Mouse (Mus musculus): ENCODE measurements at regions not wholly inside any gene's neighbourhood (a gene's known extent, or its start where the extent isn't known, plus 50 kb on each side); places are given as distances from the start of the nearest gene placed in this dataset.
"Not testable (repeated sequence)": the region's sequence is repeated elsewhere in the genome, so short reads cannot be mapped to it uniquely, and the experiment has no call there.

- ATAC-seq (ENCODE audit: insufficient number of reproducible peaks, low FRiP score, low TSS enrichment): no peak
These were observed 85.4 kb upstream of the Gm12728 start for GRCm38 (mm10) chr4:105704271-105704670.

GRCm38 (mm10) chr4:105705996-105706395 is 83.7 kb upstream of the Gm12728 start:
- no peak for ATAC-seq (ENCODE audit: insufficient number of reproducible peaks, low FRiP score, low TSS enrichment)

GRCm38 (mm10) chr4:105708080-105708796 is 81.4 kb upstream of the Gm12728 start:
- ATAC-seq (ENCODE audit: insufficient number of reproducible peaks, low FRiP score, low TSS enrichment): no peak

- ATAC-seq (ENCODE audit: insufficient number of reproducible peaks, low FRiP score, low TSS enrichment): no peak
These were observed 75.7 kb upstream of the Gm12728 start for GRCm38 (mm10) chr4:105713956-105714355.

GRCm38 (mm10) chr4:105718080-105718479 is 71.6 kb upstream of the Gm12728 start:
- ATAC-seq (ENCODE audit: insufficient number of reproducible peaks, low FRiP score, low TSS enrichment): no peak

DNA sequence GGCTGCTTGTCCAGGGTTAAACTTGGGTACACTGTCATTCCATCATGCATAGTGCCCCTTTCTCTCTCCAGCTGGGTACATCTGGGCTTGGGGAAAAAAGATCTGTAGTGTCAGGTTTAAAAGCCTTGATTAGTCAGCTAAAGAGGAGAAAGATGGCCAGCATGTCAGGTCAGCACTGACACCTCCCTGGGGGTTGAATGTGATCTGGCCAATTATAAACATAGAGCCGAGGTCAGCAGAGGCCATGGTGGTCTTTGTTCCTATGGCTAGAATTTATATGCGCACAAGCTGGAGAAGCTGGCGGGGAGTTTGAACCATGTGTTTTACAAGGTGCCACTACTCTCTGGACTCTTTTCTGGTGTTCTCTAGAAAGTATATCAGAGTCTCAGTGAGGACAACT is 61.0 kb upstream of the Gm12728 start:
- no peak for ATAC-seq (ENCODE audit: insufficient number of reproducible peaks, low FRiP score, low TSS enrichment)

- ATAC-seq (ENCODE audit: insufficient number of reproducible peaks, low FRiP score, low TSS enrichment): no peak
These were observed 58.8 kb upstream of the Gm12728 start for GRCm38 (mm10) chr4:105730900-105731299.

DNA sequence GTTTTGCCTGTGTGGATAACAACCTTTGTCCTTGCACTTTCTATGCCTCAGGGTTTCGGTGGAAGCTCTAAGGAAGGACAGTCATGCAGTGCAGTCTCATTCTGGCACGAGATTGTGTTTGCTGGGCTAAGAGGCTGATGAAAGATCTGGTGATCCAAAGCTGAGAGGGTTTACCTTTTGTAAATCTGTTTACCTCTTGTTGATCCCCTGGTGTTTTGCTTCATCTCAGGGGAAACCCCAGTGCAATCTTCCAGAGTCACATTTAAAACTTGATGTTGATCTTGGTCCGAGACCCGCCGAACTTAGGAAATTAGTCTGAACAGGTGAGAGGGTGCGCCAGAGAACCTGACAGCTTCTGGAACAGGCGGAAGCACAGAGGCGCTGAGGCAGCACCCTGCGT is 54.6 kb upstream of the Gm12728 start:
- not testable (repeated sequence) for ATAC-seq (ENCODE audit: insufficient number of reproducible peaks, low FRiP score, low TSS enrichment)
